Mouse (Mus musculus): Measurements from ENCODE around the gene Nsd1. TPM values are rescaled to one million over a fixed set of nuclear protein-coding genes. Genes with fewer than 3 reads are reported as not detected.
A peak's percentile ranks its signal among the peaks of the same experiment; 100 is the strongest.

The Nsd1 gene
- total RNA-seq, 2 experiments from 2014 or later, result 80.5 to 85.2 TPM

DNA sequence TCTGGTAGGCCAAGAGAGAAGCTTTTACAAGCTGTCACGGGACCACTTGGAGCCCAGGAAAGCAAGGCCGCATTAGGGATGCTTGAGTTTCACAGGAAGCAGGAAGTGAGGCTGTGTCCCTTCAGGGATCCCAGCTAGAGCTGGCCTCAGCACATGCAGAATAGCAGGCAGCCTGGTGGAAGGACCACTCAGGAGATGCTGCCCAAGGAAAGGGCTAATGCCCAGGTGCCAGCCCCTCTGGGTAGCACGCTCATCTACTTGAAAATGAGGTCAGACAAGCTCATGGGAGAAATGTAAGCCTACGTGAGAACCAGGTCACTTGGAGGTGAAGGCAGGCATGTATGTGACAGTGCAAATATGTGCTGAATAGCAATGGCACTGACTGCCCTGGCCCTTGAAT, 117.6 kb downstream of the Nsd1 start:
- DNase-seq, result no peak
- intact Hi-C loops (cut with DNase I), result loop anchor here (5.0 kb wide), 1 partner anchor 65 kb away; no protein-coding TSS in a partner anchor

DNA sequence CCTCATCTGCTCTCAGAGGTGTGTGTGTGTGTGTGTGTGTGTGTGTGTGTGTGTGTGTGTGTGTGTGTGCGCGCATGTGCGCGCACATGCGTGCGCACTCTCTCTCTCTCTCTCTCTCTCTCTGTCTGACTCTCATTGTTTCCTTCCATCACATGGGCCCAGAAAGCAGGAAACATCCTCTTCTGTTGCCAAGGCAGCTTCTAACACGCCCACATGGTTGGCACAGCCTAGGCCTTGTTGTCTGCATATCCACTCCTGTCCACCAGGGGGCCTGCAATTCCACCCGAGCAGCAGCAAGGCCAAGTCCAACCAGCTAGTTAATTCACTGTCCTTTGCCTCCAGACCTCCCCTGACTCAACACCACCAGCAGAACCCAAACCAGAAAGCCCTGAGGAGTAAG, 118.1 kb downstream of the Nsd1 start:
- DNase-seq, result peak; percentile 83 to 87
- intact Hi-C loops (cut with DNase I), result loop anchor here (5.0 kb wide), 1 partner anchor 65 kb away; no protein-coding TSS in a partner anchor

DNA sequence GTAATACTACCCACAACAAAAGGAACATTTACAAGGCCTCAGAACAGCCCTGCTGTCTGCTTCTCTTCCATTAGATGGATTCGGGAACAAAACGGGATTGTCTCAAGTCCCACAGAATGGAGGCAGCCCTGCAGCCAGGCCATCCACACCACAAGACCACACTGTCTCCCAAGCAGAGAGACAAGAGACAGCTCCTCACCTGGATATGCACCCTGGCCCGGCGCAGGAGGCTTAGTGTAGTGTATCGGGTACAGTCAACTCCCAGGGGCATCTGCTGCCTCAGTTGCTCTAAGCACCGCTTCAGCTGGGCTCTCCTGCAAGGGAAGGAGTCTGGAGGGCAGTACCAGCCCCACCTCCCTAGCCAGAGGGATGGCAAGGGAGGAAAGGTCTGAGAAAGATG, 118.6 kb downstream of the Nsd1 start:
- intact Hi-C loops (cut with DNase I), result loop anchor here (5.0 kb wide), 1 partner anchor 64 kb away; no protein-coding TSS in a partner anchor
- DNase-seq, result no peak

DNA sequence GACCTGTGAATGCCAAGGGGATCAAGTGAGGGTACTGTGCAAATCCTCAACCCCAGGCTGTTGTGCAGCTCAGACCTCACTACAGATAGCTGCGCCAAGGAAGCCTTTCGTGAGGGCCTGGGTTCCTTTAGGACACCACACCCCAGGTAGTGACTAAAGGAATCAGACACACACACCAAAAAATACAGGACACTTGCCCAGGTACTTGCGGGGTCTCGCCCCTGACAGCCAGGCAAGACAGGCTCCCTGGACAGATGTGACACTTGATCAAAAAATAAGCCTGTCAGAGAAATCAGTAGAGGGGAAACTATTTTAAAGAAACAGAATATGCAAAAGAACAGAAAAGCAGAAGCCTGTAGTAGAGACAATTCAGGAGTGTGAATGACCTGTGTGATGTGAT, 119.1 kb downstream of the Nsd1 start:
- intact Hi-C loops (cut with DNase I), result loop anchor here (5.0 kb wide), 1 partner anchor 64 kb away; no protein-coding TSS in a partner anchor
- no peak for DNase-seq

DNA sequence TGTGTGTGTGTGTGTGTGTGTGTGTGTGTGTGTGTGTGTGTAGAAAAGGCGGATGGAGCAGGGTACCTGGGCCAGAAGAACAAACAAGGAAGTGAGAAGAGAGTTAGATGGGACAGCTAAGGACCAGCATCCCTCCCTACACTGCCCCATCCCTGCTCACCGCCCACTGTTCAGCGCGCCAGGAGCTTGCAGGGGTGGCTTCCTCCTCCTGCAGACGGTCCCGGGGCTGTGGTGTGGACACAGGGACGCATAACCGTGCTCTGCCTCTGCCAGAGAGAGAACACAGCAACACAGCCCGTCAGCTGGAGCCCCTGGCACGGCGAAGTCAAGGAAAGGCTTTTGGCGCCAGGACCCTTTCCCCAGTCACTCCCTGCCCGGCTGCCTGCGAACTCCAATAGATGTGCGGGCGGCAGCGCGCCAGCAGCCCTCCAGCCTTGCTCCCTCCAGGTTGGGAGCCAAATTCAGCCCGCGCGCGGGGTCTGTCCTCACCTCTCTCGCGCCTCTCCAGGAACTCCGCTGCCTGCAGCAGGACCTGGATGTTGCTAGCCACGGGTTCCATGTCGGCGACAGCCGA, 119.6 kb downstream of the Nsd1 start:
- peak; percentile 44 to 45 for DNase-seq

DNA sequence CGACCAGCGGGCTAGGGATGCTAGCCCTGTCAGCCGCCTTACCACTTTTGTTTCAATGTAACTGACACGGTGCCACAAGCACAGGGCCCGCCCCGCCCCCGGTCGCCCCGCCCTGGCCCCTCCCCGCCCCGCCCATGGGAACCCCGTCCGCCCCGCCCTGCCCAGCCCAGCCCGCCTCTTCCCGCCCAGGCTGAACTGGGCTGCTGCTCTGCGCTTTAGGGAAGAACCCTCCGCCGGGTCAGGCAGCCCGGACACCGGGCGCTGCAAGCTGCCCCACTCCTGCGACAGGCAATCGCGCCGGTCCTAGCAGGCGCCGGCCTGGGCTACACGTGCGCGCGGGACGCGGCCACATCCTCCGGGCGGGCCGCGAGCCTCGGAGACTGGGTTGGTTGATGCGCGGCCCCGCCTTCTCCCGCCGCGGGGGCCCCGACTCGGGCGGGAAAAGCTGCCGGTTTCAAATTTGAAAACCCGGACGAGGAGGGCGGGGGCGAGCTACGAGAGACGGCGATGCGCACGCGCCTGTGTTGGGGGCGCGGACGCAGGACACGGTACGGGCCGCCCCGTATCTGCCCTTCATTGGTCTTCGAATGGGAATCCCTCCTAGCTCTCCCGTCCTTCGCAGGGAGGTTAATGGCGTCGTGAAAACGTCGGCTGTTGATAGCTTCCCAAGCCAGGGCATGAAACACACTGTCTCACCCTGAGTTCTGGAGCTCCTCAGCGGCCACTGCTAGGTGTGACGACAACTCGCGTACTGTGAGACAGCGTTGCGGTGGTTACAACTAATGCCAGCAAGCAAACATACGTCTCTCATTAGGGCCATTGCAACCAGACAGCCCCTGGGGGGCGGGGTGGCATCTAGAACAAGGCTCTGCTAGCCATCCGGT, 120.3 kb downstream of the Nsd1 start, which contains the start of gene Mxd3:
Mxd3 (minus strand) TSS at position 141 of the 884 bp plus-strand sequence.
- intact Hi-C loops (cut with DNase I), result loop anchor here (2.0 to 5.0 kb wide), 2 partner anchors 62 to 71 kb away; no protein-coding TSS in a partner anchor
- peak; percentile 83 to 85 for DNase-seq

More for the DNA sequence above, 119.6 kb downstream of the Nsd1 start:
- intact Hi-C loops (cut with DNase I), result loop anchor here (5.0 kb wide), 1 partner anchor 63 kb away; no protein-coding TSS in a partner anchor

DNA sequence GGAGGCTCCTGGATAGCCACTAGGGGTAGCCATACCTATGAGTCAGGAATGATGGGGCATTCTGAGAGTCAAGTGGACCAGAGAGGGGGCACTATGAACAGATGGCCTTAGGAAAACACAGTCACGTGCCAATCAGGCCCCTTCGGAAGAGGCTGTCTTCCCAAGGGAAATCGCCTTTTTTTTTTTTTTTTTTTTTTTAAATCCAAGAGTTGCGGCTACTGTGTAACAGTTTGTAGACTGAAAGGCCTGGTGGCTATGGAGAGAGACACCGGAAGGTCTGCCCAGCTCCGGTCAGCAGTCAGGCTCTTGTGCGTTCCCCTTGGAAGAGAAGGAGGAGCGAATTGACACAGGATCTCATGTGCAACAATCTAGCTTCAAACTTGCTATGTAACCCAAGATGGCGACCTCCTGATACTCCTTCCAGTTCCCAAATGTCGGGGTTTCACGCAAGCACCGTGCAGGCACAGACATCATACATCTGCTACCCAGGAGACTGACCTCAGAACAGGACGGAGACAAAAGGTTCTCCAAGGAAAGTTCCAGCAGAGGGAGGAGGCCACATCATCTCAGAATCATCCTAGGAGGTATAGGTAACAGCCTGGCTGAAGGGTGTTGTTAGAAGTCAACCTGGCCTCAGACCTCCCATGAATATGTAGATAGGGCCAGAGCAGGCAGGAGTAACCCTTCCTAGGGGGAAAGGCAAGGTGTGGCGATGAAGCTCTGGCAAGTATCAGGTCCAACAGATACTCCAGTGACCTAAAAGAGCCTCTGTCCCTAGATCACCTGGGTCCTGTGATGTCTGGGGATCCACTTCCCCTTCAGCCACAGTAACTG, 121.2 kb downstream of the Nsd1 start:
- intact Hi-C loops (cut with DNase I), result loop anchor here (2.0 kb wide), 1 partner anchor 70 kb away; no protein-coding TSS in a partner anchor
- DNase-seq, result no peak

DNA sequence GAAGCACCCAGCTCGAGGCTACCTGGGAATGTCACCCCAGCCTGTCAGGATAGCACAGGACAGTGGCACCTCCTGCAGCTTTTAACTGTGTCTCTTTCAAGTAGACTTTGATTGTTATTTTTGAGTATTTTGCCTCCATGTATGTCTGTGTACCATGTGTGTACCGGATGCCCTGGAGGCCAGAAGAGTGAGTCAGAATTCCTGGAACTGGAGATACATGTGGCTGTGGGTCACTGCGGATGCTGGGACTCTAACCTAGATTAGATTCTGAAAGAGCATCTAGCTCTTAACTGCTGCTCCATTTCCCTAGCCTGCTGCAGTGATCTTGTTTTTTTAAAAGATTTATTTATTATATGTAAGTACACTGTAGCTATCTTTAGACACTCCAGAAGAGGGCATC, 122.7 kb downstream of the Nsd1 start:
- DNase-seq, result no peak
- intact Hi-C loops (cut with DNase I), result no loop called here

DNA sequence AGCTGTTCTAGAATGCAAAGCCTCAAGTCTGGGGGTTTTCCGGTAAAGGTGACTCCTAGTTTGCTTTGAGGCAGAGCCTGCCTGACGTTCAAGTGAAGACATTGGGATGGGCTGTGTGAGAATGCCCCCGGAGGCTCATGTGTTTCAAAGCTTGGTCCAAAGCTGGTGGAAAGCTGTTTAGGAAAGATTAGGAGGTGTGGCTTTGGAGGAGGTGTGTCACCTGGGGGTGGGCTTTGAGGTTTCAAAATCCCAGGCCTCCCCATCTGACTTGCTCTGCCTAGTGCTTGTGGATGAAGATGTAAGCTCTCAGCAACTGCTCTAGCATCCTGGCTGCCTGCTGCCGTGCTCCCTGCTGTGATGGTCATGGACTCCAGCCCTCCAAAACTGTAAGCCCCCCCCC, 126.1 kb downstream of the Nsd1 start:
- intact Hi-C loops (cut with DNase I), result no loop called here
- DNase-seq, result no peak

DNA sequence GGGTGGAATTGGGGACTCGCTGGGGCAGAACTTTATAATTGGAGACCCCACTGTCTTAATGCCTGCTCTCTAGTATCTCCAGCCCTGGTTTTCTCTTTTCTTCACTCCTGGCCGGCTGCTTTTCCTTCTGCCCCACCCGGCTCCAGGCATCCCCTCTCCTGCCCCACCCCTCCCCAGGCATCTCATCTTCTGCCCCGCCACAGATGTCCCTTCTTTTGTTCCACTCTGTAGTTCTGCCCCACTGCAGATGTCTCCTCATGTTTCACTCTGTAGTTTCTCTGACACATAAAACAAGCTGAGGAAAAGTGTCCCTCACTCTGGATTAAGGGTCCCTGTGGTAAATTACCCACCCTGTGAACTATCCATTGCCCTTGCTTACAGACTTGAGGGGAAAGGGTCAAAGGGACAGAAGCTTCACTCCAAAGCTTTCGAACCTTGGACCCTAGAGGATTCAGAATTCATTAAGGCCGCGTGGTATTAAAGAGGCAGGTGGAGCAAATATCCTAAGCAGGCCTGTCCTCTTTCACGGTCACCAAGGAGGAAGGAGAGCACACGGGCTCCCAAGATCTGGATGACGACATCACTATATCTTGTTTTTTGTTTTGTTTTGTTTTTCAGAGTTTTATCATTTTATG, 127.9 kb downstream of the Nsd1 start:
- no peak for DNase-seq
- intact Hi-C loops (cut with DNase I), result no loop called here

DNA sequence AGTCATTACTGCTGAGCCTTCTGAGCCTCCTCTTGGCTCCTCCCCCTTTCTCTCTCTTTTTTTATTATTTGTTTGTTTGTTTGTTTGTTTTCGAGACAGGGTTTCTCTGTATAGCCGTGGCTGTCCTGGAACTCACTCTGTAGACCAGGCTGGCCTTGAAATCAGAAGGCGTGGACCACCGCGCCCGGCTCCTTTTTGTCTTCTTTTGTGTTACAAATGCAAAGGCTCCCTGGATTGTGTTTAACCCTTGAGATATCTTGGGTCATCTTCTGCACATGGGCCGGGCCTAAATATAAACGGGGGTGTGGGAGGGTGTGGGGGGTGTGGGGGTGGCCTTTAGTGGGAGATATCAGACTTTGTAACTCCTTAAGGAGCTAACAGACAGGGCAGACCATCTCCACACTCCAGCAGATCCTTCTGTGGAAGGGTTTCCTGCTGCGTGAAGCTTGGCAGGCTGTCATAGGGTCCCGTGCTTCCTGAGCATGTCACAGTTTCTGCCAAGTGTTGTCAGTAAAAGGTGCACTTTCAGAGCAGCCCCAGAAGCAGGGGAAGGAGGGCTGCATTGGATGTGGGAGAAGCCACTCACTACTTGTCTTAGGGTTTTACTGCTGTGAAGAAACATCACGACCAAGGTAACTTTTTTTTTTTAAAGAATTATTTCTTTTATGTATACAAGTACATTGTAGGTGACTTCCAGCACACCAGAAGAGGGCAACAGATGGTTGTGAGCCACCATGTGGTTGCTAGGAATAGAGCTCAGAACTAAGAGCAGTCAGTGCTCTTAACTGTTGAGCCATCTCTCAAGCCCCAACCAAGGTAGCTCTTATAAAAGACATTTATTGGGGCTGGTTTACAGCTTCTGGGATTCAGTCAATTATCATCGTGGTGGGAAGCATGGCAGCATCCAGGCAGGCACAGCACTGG, 128.8 kb downstream of the Nsd1 start:
- DNase-seq, result no peak
- intact Hi-C loops (cut with DNase I), result no loop called here

DNA sequence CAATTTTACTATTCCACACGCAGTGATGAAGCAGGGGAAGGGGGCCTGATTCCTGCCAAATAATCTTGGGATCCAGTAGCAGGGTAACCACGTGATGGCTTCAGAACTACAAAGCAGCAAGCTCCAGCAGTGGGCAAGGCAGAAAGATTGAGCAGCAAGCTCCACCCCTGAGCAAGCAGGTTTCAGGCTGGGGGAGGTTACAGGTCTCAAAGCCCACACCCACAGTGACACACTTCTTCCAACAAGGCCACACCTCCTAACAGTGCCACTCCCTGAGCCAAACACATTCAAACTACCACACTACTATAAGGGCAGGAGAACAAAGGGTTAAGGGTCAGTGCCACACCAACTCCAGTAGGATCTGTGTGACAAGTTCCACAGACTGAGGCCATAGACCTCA, 129.7 kb downstream of the Nsd1 start:
- intact Hi-C loops (cut with DNase I), result no loop called here
- DNase-seq, result no peak

DNA sequence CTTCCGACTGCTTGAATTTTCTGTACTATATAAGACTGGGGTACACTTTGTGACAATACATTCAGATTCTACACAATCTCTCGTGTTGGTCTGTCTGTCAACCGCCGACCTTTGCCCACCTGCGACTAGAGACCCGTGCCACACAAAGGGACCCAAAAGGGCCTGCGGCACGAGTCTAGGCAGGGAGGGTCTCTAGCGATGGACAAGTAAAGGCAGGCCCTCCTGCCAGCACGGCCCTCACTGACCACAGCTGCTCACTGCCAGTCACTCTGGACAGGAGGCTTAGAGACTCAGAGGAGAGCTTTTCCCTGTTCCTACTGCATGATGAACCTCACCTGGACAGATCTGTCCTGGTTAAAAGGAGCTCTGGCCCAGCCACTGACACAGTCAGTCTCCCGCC, 132.9 kb downstream of the Nsd1 start:
- intact Hi-C loops (cut with DNase I), result no loop called here
- no peak for DNase-seq

DNA sequence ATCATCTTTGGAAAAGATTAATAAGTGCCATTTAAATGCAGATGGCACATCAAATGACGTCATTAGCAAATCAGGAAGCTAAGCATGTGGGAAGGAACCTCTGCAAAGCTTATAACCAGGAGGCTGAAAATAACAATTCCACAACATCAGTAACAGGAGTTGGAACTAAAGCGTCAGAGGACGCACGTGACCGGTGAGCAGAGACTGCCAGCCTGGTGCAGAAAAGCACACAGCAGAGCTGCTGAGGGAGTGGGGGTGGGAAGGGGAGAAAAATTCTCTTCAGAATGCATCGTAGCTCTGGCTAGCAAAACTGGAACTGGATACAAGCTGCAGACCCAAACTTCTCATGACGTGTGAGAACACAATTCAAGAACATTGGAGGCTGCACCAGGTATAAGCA, 134.7 kb downstream of the Nsd1 start:
- DNase-seq, result no peak
- intact Hi-C loops (cut with DNase I), result no loop called here

DNA sequence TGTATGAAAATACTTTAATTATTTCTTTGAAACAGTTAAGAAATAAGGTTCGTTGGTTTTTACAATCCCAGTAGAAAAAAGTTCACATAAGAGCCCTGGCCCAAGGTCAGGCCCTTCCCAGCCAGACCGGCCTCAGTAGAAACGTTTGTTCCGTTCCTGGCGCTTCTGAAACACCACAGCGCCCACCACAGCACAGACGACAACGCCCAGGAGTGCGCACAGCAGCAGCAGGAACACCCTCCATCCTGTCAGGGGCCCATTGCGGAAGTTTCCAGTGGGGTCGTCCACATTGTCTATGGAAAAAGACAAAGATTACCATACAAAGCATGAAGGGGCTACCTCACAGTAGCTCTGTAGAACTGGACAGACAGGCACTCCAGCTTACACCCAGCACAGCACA, 137.2 kb downstream of the Nsd1 start:
- no peak for DNase-seq
- intact Hi-C loops (cut with DNase I), result no loop called here

DNA sequence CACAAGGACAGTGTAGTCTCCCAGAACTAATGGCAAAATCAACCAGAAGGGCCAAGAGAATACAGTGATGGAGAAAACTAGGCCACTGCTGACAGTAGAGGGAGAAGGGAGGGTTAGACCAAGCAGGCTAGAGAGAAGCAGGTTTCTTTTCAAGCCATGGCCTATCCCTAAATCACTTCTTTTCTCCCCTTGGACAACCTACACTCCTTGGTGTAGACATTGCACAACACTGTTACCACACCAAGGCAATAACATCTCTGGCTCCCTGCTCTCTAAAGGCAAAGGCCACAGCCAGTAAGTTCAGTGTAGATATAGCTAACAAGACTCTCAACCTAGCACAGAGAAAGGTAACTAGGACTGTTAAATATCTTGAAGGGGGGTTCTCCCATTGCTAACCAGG, 151.6 kb downstream of the Nsd1 start:
- intact Hi-C loops (cut with DNase I), result no loop called here
- DNase-seq, result no peak

DNA sequence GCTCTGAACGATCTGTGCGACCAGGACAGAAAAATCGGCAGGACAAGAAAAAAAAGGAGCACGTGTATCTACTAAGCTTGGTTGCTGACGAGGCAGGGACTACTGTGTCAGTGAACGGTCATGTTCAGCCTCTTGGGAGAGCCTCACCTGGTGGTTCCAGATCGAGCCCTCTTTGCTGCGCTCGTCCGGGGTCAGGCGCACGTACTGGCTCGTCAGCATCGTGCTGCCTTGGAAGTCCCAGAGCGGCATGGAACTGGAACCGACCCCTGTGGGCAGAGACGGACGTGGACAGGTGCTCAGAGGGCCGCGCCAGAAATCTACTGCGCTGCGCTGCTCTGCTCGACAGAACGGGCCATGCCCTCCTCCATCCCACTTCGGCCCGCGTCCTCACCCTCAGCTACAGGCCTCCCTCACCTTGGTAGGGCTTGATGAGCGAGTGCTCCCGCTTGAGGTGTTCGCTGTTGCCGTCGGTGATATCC, 152.4 kb downstream of the Nsd1 start:
- DNase-seq, result no peak
- intact Hi-C loops (cut with DNase I), result no loop called here

DNA sequence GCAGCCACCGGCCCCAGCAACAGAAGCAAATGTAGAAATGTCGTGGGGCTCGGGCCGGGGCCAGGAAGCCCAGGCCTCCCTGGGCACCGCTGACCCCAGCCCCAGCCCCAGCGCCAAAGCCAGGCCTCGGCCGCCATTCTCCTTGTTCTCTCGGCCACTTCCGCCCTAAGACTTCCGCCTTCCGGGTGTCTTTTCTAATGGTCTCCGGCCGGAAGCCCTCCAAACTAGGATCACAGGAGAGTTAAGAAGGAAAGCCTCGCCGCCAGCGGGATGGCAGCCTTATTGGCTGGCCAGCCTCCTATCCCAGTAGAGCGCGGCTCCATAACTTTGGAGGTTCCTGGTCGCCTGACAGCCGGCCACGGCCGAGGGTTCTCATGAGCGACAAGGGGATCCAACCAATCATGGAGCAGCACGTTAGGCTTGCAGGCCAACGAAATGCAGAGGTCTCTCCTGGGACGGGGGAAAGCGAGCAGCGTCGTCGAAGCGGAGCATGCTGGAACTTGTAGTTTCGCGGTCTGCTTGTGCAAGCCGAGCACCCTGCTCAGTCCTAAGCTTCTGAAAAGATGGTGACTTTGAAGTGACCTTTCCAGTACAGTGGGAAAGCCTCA, 153.0 kb downstream of the Nsd1 start, which contains the start of gene Lman2:
Lman2 (minus strand) TSS at position 331 of the 608 bp plus-strand sequence.
- DNase-seq, result peak; percentile 93 to 95
- intact Hi-C loops (cut with DNase I), result no loop called here
